Mouse (Mus musculus) MN1 (cell line): ENCODE results near the gene Gtf2b.

Source experiments
- DNase-seq: peaks from one replicate; pipeline ENCODE4 v3.0.0-alpha.2; 2016; ENCODE audit warnings: low spot score

The Gtf2b gene

DNA sequence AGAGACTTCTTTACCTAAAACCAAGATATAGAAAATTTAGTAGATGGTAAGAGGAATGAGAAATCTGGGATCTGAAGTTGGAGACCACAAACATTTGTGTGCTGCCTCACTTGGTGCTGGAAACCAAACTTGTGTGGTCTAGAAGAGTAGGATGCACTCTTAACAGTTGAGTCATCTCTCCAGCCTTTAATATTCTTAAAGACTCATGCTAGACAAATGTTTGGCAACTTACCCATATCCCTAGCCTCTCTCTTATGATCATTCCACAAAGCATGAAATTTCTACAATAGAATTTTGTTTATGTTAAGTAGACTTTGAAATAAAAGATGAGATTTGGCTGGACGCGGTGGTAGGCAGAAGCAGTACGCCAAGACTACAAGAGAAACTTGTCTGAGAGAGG is 52.7 kb downstream of the Gtf2b start:
- no peak for DNase-seq

DNA sequence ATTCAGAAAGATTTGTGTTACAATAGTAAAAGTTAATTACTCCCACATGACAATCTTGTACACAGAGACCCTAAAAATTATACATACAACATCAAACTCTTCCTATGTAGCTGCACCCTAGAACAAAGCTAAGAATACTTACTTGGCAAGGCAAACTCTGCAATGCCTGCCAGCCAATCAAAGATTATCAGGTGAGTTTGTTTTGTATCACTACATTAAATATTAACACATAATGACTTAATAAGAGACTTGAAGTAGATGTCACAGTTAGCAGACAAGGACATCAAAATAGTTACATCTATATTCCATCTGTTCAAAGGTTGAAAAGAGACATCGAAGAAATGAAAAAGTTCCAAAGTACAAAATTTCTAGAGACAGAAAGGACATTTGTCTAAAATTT is 58.8 kb downstream of the Gtf2b start:
- no peak for DNase-seq

DNA sequence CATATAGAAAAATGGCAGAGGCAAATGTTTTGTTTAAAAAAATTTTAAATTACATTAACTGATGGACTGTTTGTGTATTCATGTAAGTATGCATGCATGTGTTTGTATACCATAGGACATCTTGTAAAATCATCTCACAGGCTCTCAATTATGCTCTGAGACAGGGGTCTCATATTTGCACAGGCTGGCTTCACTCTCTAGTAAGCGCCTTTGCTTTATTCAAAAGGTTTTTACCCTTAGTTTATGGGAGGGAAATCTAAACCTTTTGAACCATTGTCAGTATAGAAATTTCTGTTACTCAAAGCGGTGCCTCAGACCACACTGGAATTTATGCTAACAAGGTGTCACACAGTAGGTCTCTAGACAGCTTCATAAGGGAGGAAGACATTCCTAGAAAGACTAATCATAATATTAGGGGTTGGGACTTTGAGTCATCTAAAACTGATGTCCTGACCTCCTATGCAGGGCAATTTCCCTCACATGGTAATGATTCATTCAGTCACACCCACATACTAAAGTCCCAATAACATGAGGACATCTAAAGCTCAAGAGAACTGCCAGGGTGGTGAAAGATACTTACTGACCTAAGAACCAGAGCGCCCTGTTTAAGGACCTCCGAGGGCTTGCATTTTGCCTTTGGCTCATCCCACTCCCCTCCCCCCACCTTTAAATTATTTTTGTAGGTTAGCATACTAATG is 61.8 kb downstream of the Gtf2b start:
- DNase-seq: no peak

DNA sequence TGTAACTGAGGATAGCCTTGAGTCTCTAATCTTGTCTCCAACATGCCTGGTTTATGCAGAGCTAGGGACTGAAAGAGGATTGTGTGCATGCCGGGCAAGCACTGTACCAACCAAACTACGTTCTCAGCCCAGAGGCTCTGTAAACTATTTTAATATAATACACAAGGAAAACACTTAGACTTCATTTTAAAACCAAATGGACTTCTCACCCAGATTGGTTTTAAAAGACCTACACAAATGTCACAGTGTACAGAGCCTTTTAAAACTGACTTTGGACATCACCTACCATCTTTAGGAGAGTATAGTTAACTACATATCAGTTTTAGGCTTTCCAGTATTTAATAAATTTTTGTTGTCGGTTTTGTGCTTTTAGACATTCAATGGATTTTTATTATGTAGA is 68.1 kb downstream of the Gtf2b start:
- DNase-seq: no peak
